ENCODE assay signal across 10 mouse cellular contexts in the genomic region with DNA sequence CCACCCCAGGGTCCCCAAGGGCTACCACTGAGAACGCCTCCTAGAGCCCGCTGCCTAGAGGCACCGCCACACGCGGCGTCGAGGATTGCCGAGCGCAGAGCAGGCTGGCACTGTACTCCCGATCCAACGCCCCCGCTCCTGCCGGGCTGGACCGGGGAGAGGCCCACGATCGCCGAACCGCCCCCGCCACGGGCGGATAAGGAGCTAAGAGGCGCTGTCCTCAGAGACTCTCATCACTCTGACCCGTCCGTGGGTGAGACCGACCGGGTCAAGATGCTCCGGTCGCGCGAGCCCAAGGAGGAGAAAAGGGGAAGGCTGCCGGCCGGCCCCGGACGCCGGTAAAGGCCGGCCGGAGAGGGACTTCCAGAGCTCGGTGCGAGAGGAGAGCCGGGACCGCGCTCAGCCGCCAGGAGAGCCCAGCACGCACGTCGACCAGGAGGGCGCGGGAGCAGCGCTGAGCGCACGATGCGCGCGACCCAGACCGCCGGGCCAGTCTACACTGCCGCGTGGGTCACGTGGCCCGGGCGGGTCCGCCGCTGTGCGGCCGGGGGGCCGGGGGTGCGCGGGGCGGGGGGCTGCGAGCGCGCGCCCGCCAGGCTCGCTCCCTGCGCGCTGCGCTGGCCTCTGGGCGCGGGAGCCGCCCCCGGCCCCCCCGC. TPM values are rescaled to one million over a fixed set of nuclear protein-coding genes. Genes with fewer than 3 reads are reported as not detected.
DNase-seq lines count a peak whose midpoint lies in the region; ATAC-seq lines count a peak whose summit lies in the region.
"Had no signal": no experiment of that assay in that cellular context is flagged by ENCODE, and none has a peak within 500 bp of the region (broad histone marks: within the 10 kb centered on the region; RNA-seq: fewer than 3 reads in every experiment).

Gene Aqp5, plus strand, starts transcription at position 354 of the 656 bp plus-strand sequence.

- H3K4me3 ChIP-seq in heart, embryonic 11.5 days (ENCODE audit: low read depth, low read length): peak within 1 kb of the TSS; percentile 39
- H3K4me3 ChIP-seq in hindbrain, embryonic 11.5 days (ENCODE audit: low read depth, low read length): peak within 1 kb of the TSS; percentile 29

- WGBS in heart, embryonic 11.5 days (ENCODE audit: insufficient replicate concordance): 3% methylated on average over 56 of the region's 83 CpGs
- WGBS in hindbrain, embryonic 11.5 days: 2% methylated on average over 41 of the region's 83 CpGs

- H3K36me3 ChIP-seq in heart, embryonic 11.5 days (ENCODE audit: control insufficient read depth, insufficient read depth, low read length): no peaks in the 10 kb centered on the region
- no peaks in the 10 kb centered on the region for H3K36me3 ChIP-seq in hindbrain, embryonic 11.5 days (ENCODE audit: control insufficient read depth, insufficient read depth, low read length)

- H3K4me1 ChIP-seq in heart, embryonic 11.5 days (ENCODE audit: control insufficient read depth, insufficient read depth, low read length): peaks cover 3% of the 10 kb centered on the region; the same call in 1 of the 2 replicates
- H3K4me1 ChIP-seq in hindbrain, embryonic 11.5 days (replicated peaks; ENCODE audit: control insufficient read depth, insufficient read depth, low read length): no peaks in the 10 kb centered on the region; the same call in none of the 2 replicates

- 0 out of 2 replicates have a peak, but pooled peaks have one; percentile 32 for ATAC-seq in heart, embryonic 11.5 days (replicated peaks; ENCODE audit: insufficient number of reproducible peaks, low FRiP score, low TSS enrichment)
- peak; percentile 74 for ATAC-seq in hindbrain, embryonic 11.5 days (ENCODE audit: low FRiP score)
- no peak for ATAC-seq in frontal cortex, adult (ENCODE audit: low TSS enrichment)
- no peak for ATAC-seq in megakaryocyte-erythroid progenitor cell, adult 5-6 weeks (replicated peaks; ENCODE audit: low FRiP score, low TSS enrichment, poor library complexity, severe bottlenecking)
- ATAC-seq: Patski had no signal

- no peak within 1 kb of the TSS for H3K9ac ChIP-seq in heart, embryonic 11.5 days (ENCODE audit: low read depth, low read length)
- peak within 1 kb of the TSS; percentile 31; the same call in 1 of the 2 replicates for H3K9ac ChIP-seq in hindbrain, embryonic 11.5 days (ENCODE audit: low read depth, low read length)

- no peak for DNase-seq in heart, adult 9 months (ENCODE audit: low spot score in 2 of 2)
- peak; percentile 35 for DNase-seq in Muller cell, postnatal 12 days (ENCODE audit: inconsistent ontology term)
- DNase-seq in hindbrain, embryonic 11.5 days (ENCODE audit: low spot score): peak; percentile 55
- peak; percentile 58 for DNase-seq in lung, postnatal 10 days
- DNase-seq in right cerebral cortex, adult 18-20 months: no peak

- H3K27me3 ChIP-seq in heart, embryonic 11.5 days (ENCODE audit: control insufficient read depth, insufficient read depth, low read length): peaks cover 100% of the 10 kb centered on the region
- peaks cover 78% of the 10 kb centered on the region for H3K27me3 ChIP-seq in hindbrain, embryonic 11.5 days (ENCODE audit: control insufficient read depth, insufficient read depth, low read length)
- H3K27me3 ChIP-seq: Patski had no signal

- peak within 1 kb of the TSS; percentile 65 for H3K4me2 ChIP-seq in heart, embryonic 11.5 days
- peak within 1 kb of the TSS; percentile 44 for H3K4me2 ChIP-seq in hindbrain, embryonic 11.5 days (replicated peaks; ENCODE audit: low read depth, low read length)

- H3K9me3 ChIP-seq in heart, embryonic 11.5 days (replicated peaks; ENCODE audit: control insufficient read depth, low read length): no peaks in the 10 kb centered on the region
- no peaks in the 10 kb centered on the region for H3K9me3 ChIP-seq in hindbrain, embryonic 11.5 days (ENCODE audit: control insufficient read depth, low read length)

- no peak within 1 kb of the TSS for H3K27ac ChIP-seq in heart, embryonic 11.5 days (ENCODE audit: low read depth, low read length)
- no peak within 1 kb of the TSS for H3K27ac ChIP-seq in hindbrain, embryonic 11.5 days (ENCODE audit: low read depth, low read length)

RNA-seq across cellular contexts. Expression of gene Aqp5, which starts in this region (rescaled TPM):
- polyA plus RNA-seq in heart, embryonic 11.5 days (2014; fragmentation: Nextera tagmentation; extraction: Ambion mirVana): 1.6 and 1.9 TPM in 2 replicates
- polyA plus RNA-seq in hindbrain, embryonic 11.5 days (2014; fragmentation: Nextera tagmentation; extraction: Ambion mirVana): 0.28 and 0.36 TPM in 2 replicates
- not detected in 2 replicates for total RNA-seq in megakaryocyte-erythroid progenitor cell, adult 5-6 weeks (2014; fragmentation: Nextera tagmentation)
- not detected in 2 replicates for total RNA-seq in megakaryocyte-erythroid progenitor cell, adult 5-6 weeks (2017)
- total RNA-seq: hematopoietic stem cell, adult 5-6 weeks had no signal

Comparison
In these comparisons a context has a peak if more than half of its experiments do, and no peak if none do; other contexts are left out.
1. Peak in DNase-seq, ATAC-seq, H3K4me3 ChIP-seq, H3K9ac ChIP-seq and H3K4me2 ChIP-seq in hindbrain, embryonic 11.5 days; RNA of the gene not detected or under 1 TPM.
2. DNase-seq: peak in Muller cell, postnatal 12 days (single experiment) and lung, postnatal 10 days (single experiment); none in heart, adult 9 months (0 of 2) and right cerebral cortex, adult 18-20 months (single experiment).